In the genomic region with DNA sequence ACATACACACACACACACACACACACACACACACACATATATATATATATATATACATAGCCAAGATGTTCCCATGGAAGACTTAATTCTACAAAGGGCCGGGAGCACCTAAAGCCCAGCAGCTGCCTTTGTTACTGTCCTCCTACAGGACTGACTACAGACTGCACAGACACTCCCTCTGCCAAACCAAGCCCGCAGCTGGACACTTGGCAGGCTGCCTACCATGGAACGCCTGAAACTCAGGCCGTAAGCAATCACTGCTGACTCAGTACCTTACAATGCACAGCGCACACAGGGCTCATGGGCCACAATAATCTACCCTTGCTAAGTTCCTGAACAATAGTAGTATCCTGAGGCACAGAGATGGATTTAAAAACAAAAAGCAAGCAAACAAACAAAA, we compare ENCODE assay signal across 8 mouse cellular contexts.
DNase-seq lines count a peak whose midpoint lies in the region; ATAC-seq and TF ChIP-seq lines count a peak whose summit lies in the region.

No protein-coding gene starts in this region.

- WGBS in hindbrain, embryonic 11.5 days: 62% methylated on average over 5 of the region's 5 CpGs
- 73% methylated on average over 5 of the region's 5 CpGs for WGBS in hindbrain, embryonic 10.5 days
- 13% methylated on average over 5 of the region's 5 CpGs for WGBS in forebrain, embryonic 13.5 days
- WGBS in heart, postnatal 0 days: 7% methylated on average over 5 of the region's 5 CpGs
- WGBS in lung, embryonic 14.5 days: 21% methylated on average over 5 of the region's 5 CpGs

- no peaks in the 10 kb centered on the region for H3K27me3 ChIP-seq in hindbrain, embryonic 11.5 days (ENCODE audit: control insufficient read depth, insufficient read depth, low read length)
- H3K27me3 ChIP-seq in hindbrain, embryonic 10.5 days (ENCODE audit: insufficient read depth, poor library complexity, severe bottlenecking): no peaks in the 10 kb centered on the region
- no peaks in the 10 kb centered on the region for H3K27me3 ChIP-seq in forebrain, embryonic 13.5 days
- no peaks in the 10 kb centered on the region for H3K27me3 ChIP-seq in heart, postnatal 0 days (ENCODE audit: control insufficient read depth, insufficient read depth, low read length)
- no peaks in the 10 kb centered on the region for H3K27me3 ChIP-seq in lung, embryonic 14.5 days (ENCODE audit: insufficient read depth, low read length)

- peak; percentile 28; the same call in 1 of the 2 replicates for TF ChIP-seq CTCF in heart, postnatal 0 days (IDR thresholded peaks at IDR 0.05; ENCODE audit: low read depth)
- peak; percentile 47 for TF ChIP-seq CTCF in lung, embryonic 14.5 days (IDR thresholded peaks at IDR 0.05; ENCODE audit: low read depth)

- no peak for DNase-seq in hindbrain, embryonic 11.5 days (ENCODE audit: low spot score)
- no peak for DNase-seq in hindbrain, embryonic 10.5 days (ENCODE audit: low spot score)
- DNase-seq in heart, postnatal 0 days (ENCODE audit: low spot score): peak; percentile 92
- peak; percentile 81 to 89 for DNase-seq in kidney, postnatal 36 days
- peak; percentile 94 for DNase-seq in lung, embryonic 14.5 days
- DNase-seq in right cerebral cortex, adult 2 months (ENCODE audit: low spot score in 2 of 2): peak; percentile 60 to 61
- no peak for DNase-seq in yolk sac, embryonic 10.5 days (ENCODE audit: low spot score)

- no peak overlapping the region for H3K4me3 ChIP-seq in hindbrain, embryonic 11.5 days (ENCODE audit: low read depth, low read length)
- H3K4me3 ChIP-seq in hindbrain, embryonic 10.5 days: no peak overlapping the region
- no peak overlapping the region for H3K4me3 ChIP-seq in forebrain, embryonic 13.5 days
- no peak overlapping the region for H3K4me3 ChIP-seq in heart, postnatal 0 days (ENCODE audit: low read depth, low read length)
- H3K4me3 ChIP-seq in lung, embryonic 14.5 days (ENCODE audit: low read depth, low read length): no peak overlapping the region

- H3K9ac ChIP-seq in hindbrain, embryonic 11.5 days (ENCODE audit: low read depth, low read length): no peak overlapping the region
- H3K9ac ChIP-seq in forebrain, embryonic 13.5 days: no peak overlapping the region
- no peak overlapping the region for H3K9ac ChIP-seq in heart, postnatal 0 days (replicated peaks; ENCODE audit: low read depth, low read length)
- no peak overlapping the region for H3K9ac ChIP-seq in lung, embryonic 14.5 days

- 0 out of 2 replicates have a peak, but pooled peaks cover 2% of the 10 kb centered on the region for H3K4me1 ChIP-seq in hindbrain, embryonic 11.5 days (replicated peaks; ENCODE audit: control insufficient read depth, insufficient read depth, low read length)
- H3K4me1 ChIP-seq in hindbrain, embryonic 10.5 days (replicated peaks): peaks cover 8% of the 10 kb centered on the region; the same call in 1 of the 2 replicates
- peaks cover 27% of the 10 kb centered on the region for H3K4me1 ChIP-seq in forebrain, embryonic 13.5 days
- H3K4me1 ChIP-seq in heart, postnatal 0 days (ENCODE audit: control insufficient read depth, insufficient read depth): peaks cover 16% of the 10 kb centered on the region
- no peaks in the 10 kb centered on the region for H3K4me1 ChIP-seq in lung, embryonic 14.5 days (ENCODE audit: insufficient read depth)

- no peaks in the 10 kb centered on the region for H3K9me3 ChIP-seq in hindbrain, embryonic 11.5 days (ENCODE audit: control insufficient read depth, low read length)
- no peaks in the 10 kb centered on the region for H3K9me3 ChIP-seq in hindbrain, embryonic 10.5 days
- H3K9me3 ChIP-seq in forebrain, embryonic 13.5 days (replicated peaks): no peaks in the 10 kb centered on the region
- H3K9me3 ChIP-seq in heart, postnatal 0 days (replicated peaks; ENCODE audit: control insufficient read depth, low read length): no peaks in the 10 kb centered on the region
- no peaks in the 10 kb centered on the region for H3K9me3 ChIP-seq in lung, embryonic 14.5 days (ENCODE audit: low read depth, low read length)

- no peaks in the 10 kb centered on the region for H3K36me3 ChIP-seq in hindbrain, embryonic 11.5 days (ENCODE audit: control insufficient read depth, insufficient read depth, low read length)
- no peaks in the 10 kb centered on the region for H3K36me3 ChIP-seq in hindbrain, embryonic 10.5 days
- H3K36me3 ChIP-seq in forebrain, embryonic 13.5 days (ENCODE audit: poor library complexity, severe bottlenecking): no peaks in the 10 kb centered on the region
- H3K36me3 ChIP-seq in heart, postnatal 0 days (replicated peaks; ENCODE audit: control insufficient read depth, insufficient read depth, low read length): no peaks in the 10 kb centered on the region
- no peaks in the 10 kb centered on the region for H3K36me3 ChIP-seq in lung, embryonic 14.5 days (ENCODE audit: insufficient read depth)

- H3K4me2 ChIP-seq in hindbrain, embryonic 11.5 days (replicated peaks; ENCODE audit: low read depth, low read length): no peak overlapping the region
- H3K4me2 ChIP-seq in forebrain, embryonic 13.5 days: no peak overlapping the region
- H3K4me2 ChIP-seq in heart, postnatal 0 days (ENCODE audit: low read depth, low read length): no peak overlapping the region
- H3K4me2 ChIP-seq in lung, embryonic 14.5 days: no peak overlapping the region

- ATAC-seq in hindbrain, embryonic 11.5 days (ENCODE audit: low FRiP score): peak; percentile 48; the same call in 1 of the 2 replicates
- peak; percentile 76 for ATAC-seq in forebrain, embryonic 13.5 days
- ATAC-seq in heart, postnatal 0 days (ENCODE audit: insufficient read depth, low read depth): peak; percentile 95
- peak; percentile 99 for ATAC-seq in lung, embryonic 14.5 days (ENCODE audit: insufficient read depth)

- no peak for TF ChIP-seq EP300 in heart, postnatal 0 days (IDR thresholded peaks at IDR 0.05; ENCODE audit: low read depth)

- H3K27ac ChIP-seq in hindbrain, embryonic 11.5 days (ENCODE audit: low read depth, low read length): no peak overlapping the region
- no peak overlapping the region for H3K27ac ChIP-seq in hindbrain, embryonic 10.5 days
- peak overlapping the region; percentile 61 for H3K27ac ChIP-seq in forebrain, embryonic 13.5 days
- H3K27ac ChIP-seq in heart, postnatal 0 days (ENCODE audit: low read depth): peak overlapping the region; percentile 41; the same call in 1 of the 2 replicates
- H3K27ac ChIP-seq in lung, embryonic 14.5 days (ENCODE audit: low read depth): no peak overlapping the region

Comparison
In these comparisons a context has a peak if more than half of its experiments do, and no peak if none do; other contexts are left out.
1. ATAC-seq: peak in every context shown above with its lines; median percentile 99 in lung, embryonic 14.5 days; 95 in heart, postnatal 0 days; 76 in forebrain, embryonic 13.5 days; 48 in hindbrain, embryonic 11.5 days.
2. DNase-seq: peak in heart, postnatal 0 days (single experiment), kidney, postnatal 36 days (2 of 2), lung, embryonic 14.5 days (single experiment) and right cerebral cortex, adult 2 months (2 of 2); none in hindbrain, embryonic 11.5 days (single experiment), hindbrain, embryonic 10.5 days (single experiment) and yolk sac, embryonic 10.5 days (single experiment).
3. H3K27ac ChIP-seq: peak in forebrain, embryonic 13.5 days (single experiment) and heart, postnatal 0 days (single experiment); none in hindbrain, embryonic 11.5 days (single experiment), hindbrain, embryonic 10.5 days (single experiment) and lung, embryonic 14.5 days (single experiment).